Mouse (Mus musculus) layer of hippocampus, adult 18-20 months (tissue): ENCODE results near the gene Efhb. TPM values are rescaled to one million over a fixed set of nuclear protein-coding genes. Genes with fewer than 3 reads are reported as not detected.

ENCODE experiments used
- DNase-seq, 2 experiments: peaks; one replicate each; pipeline ENCODE4 v3.0.0; 2022; ENCODE audit warnings: low spot score in 2 of 2
- total RNA-seq, 2 experiments: library from RNA; stranded (reverse); gene quantifications; 2 replicates each; pipeline ENCODE4 v1.2.3; 2021

The Efhb gene
- total RNA-seq, 2 experiments from 2014 or later = 0.25 to 0.62 TPM

DNA sequence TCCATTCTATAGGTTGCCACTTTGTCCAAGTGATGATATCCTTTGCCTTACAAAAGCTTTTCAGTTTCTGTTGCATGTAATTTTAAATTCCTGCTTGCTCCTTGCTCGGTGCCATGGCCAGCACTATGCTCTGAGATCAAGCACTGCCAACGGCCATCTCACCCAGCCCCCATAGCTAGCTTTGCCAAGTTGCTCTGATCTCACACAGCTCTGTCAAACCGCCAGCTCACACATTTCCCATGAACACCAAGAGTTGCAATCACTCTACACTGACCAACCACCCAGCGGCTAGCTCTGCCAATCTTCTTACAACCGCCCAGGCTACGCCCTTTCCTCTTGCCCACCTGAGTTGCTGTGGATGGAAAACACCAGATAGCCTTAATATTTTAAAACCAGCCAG, 99.0 kb downstream of the Efhb start:
- no peak for DNase-seq

Other genes with a start within 250 kb of the Efhb start
- 100 to 1,000 TPM; 117 TPM for gene Rab5a, start 15.9 kb upstream of the Efhb start, total RNA-seq
- gene Pp2d1, start 76.1 kb upstream of the Efhb start, total RNA-seq = not detected
- gene Kat2b, start 103.5 kb upstream of the Efhb start, total RNA-seq = 10 to 100 TPM; 16.9 to 18.4 TPM
- under 1 TPM in 1 of 2 experiments, not detected in 1; 0.07 TPM for gene Sgo1, start 226.0 kb upstream of the Efhb start, total RNA-seq